Mouse (Mus musculus) brain, embryonic 14.5 days (tissue): Measurements from ENCODE around the gene Deaf1. TPM values are rescaled to one million over a fixed set of nuclear protein-coding genes. Genes with fewer than 3 reads are reported as not detected.
A peak's percentile ranks its signal among the peaks of the same experiment; 100 is the strongest.

Experiments
- DNase-seq: peaks from one replicate; pipeline ENCODE4 v3.0.0-alpha.2; 2011; ENCODE audit warnings: low read depth
- CTCF ChIP-seq: fragments of 200-500 bp; IDR thresholded peaks from 2 replicates; pipeline ENCODE4 v1.5.1; 2012; ENCODE audit warnings: inconsistent platforms, mild to moderate bottlenecking, moderate library complexity, borderline replicate concordance; ENCODE audit not compliant: insufficient read depth, insufficient read length; ENCODE audit errors: extremely low read depth
- POLR2A ChIP-seq: fragments of 200-500 bp; IDR thresholded peaks from 2 replicates; pipeline ENCODE4 v1.6.1; 2012; ENCODE audit warnings: mild to moderate bottlenecking, inconsistent platforms, borderline replicate concordance; ENCODE audit not compliant: poor library complexity, insufficient read depth, insufficient read length, severe bottlenecking; ENCODE audit errors: extremely low read depth
- polyA plus RNA-seq: library from polyadenylated mRNA; depleted of rRNA; stranded (reverse); fragments of >200 nt; gene quantifications from 2 replicates; pipeline ENCODE4 v1.2.3, GENCODE M21; 2012

The Deaf1 gene
- polyA plus RNA-seq, 1 experiment, result 82.1 TPM

DNA sequence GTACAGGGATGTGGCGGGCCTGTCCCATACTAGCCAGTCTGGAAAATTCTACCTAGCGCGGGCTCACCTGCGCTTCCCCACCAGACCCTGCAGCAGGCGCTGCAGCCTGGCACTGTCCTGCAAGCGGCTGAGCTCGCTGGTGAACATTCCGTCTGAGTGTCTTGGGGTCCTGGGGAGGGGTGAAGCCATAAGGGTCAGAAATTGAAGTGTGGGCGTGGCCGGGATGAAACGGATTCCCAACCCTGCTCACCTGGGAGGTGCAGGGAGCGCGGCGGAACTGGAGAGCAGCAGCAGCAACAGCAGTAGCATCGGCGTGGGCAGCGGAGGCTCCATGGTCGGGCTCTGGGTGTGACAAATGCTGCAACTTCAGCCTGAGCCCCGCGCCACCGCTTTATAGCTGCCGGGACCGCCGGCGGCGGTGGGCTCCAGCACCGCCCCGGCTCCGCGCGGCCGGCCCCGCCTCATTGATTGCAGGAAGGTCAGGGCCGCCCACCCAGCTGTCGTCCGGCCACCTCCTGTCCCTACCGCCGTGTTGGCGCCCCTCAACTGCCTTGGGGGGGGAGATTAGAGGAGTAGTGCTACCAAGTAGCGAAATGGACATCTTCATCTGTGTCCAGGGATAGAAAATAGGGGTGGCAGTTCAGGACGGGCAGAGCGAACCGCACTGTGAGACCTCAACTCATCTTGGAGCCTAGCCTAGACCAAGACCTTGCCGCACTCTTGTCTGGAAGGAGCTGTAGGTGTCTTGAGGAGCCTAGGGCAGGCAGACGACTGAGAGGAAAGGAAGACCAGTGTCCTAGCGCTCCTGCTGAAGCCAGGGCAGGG lies 48.5 kb downstream of the Deaf1 start, which contains the start of gene Sct:
Sct (minus strand) TSS at position 368 of the 825 bp plus-strand sequence.
- TF ChIP-seq POLR2A (no peak), CTCF (peak; percentile 60)

DNA sequence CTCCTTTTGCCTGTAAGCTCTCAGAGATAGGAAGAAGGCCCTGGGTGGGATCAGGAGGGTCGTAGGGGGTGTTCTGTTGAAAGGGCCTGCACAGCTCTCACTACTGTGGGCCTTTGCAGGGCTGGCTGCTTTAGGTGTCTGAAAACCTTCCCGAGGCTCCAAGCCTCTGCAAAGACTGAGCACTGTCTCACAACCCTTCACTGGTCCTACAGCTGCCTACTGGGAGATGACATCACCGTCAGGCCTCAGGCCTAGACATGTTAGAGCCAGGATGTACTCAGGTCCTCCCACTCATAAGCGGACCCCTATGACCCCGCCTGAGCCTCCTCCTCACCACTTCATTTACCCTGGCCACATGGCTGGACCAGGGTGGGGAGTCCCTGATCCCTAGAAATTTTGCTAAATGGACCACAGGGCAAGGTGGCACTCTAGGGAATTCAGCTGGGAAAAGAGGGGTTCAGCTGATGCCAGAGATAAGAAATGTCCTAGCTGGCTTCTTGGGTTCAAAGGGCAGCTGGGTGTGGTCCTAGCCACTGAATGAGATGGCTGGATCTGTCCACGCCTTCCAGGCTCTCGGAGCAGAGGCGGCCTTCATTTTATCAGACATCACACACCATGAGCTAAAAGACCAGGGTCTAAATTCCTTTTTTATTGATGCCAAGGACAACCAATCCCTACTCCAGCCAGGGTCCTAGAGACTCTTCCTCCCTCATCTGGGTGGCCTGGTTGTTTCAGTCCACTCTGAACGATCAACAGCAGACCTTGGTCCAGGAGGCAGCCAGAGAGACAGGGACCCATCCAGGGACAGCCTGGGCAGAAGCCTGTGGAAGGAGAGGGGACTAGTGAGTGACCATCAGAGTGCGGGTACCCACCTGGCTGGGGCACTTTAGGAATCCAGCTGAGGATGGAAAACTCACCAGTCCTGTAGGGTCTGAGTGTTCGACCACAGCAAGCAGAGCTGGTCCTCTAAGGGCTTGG lies 49.5 kb downstream of the Deaf1 start:
- TF ChIP-seq POLR2A (no peak), CTCF (no peak)
- no peak for DNase-seq

More for the DNA sequence above, 48.5 kb downstream of the Deaf1 start, which contains the start of gene Sct:
- DNase-seq, result peak; percentile 73

DNA sequence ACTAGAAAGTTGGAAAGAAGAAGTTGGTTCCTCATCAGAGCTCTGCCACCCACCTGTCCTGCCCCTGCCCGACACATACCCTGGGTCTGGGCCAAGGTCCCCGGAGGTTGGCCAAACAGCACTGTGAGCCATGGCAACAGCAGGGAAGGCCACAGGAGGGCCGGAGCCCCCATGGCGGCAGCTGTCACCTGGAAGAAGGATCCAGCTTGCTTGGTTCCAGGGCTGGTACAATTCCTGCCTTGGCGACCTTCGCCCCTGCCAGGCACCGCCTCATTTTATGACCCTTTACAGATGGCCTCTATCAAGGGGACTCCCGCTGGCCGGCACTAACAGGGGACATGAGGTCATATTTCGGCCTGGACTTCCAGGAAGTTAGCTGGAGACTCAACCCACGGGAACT lies 50.9 kb downstream of the Deaf1 start, which contains the start of gene Cdhr5:
Cdhr5 (minus strand) TSS at position 241 of the 400 bp plus-strand sequence.
- DNase-seq, result no peak
- TF ChIP-seq CTCF, result no peak
- TF ChIP-seq POLR2A, result no peak

DNA sequence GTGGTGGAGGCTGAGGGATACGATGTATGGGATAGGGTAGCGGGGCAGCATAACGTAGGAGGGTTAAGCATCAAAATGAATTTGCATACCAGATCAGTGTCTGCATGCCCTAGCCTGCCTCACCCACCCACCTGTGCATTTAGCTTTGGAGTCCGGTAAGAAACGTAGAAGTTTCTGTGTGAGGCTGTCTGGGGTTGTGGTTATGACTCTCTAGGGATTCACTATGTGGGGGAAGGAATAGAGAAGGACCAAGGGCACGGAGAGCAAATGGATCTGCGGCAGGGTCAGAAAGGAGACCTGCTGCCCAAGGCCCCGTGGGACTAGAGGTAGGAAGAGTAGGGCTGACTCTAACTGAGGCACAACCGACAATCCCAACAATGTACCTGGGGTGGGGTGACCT lies 52.1 kb downstream of the Deaf1 start:
- TF ChIP-seq CTCF, result no peak
- no peak for DNase-seq

DNA sequence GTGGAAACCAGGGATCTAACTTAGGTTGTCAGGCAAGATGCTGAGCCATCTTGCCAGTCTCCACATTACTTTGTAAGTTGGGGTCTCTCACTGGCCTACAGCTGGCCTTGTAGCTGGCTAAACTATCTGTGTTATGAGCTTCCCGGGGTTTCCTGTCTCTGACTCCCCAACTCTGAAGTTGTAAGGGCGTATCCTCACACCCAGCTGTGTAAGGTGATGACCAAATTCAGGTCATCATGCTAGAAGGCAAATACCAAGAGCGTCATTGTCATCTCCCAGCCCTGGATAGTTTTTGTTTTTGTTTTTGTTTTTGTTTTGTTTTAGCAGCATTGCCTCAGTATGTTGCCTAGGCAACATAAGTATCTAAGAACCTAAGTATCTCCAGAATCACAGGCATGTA lies 56.9 kb downstream of the Deaf1 start:
- no peak for DNase-seq
- TF ChIP-seq CTCF, result no peak
- TF ChIP-seq POLR2A, result no peak

DNA sequence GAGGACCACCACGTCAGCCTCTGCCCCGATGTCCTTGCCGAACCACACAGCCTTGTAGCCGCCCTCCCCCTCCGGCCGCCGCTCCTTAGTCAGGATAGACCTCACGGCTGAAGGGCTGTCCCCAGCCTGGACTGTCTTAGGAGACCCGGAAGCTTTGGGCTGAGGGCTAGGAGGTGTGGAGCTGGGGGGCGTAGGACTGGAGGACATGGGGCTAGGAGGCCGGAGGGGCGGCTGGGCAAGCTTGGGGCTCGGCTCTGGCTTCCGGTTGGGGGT lies 58.3 kb downstream of the Deaf1 start:
- TF ChIP-seq POLR2A (no peak), CTCF (no peak)
- no peak for DNase-seq

DNA sequence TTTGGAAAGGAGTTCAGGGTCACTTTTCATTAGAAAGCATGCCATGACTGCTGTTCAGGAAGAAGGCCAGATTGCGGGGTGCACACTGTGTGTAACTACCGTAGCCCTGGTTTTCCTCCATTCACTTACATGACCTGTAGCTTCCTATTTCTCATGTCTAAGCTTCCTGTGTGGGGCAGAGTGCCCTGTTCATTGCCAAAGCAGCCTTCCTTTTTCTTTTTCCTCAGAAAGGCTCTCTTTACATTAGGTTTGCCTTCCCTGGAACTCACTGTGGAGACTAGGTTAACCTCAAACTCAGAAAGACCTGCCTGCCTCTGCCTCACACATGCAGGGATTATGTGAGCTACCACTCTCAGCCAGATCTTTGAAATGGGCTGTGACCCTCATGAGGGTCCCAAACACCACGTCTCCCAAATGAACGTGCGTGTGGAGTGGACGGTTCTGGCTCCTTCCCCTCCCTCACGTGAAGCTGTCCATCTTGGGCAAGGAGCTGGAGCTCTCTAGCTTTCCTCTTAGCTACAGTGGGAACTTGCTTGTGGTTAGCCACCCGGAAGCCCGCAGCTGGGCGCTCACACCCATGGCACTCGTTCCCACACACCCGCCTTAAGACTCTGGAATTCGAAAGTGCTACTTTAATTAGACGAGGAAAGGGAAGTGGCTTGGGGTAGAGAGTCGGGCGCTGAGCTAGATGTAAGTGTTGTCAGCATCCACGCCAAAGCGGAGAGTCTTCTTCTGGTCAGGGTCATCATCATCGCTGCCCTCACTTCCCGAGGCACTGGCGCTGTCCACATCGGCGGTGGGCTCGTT lies 58.8 kb downstream of the Deaf1 start:
- TF ChIP-seq POLR2A (no peak), CTCF (no peak)
- no peak for DNase-seq

DNA sequence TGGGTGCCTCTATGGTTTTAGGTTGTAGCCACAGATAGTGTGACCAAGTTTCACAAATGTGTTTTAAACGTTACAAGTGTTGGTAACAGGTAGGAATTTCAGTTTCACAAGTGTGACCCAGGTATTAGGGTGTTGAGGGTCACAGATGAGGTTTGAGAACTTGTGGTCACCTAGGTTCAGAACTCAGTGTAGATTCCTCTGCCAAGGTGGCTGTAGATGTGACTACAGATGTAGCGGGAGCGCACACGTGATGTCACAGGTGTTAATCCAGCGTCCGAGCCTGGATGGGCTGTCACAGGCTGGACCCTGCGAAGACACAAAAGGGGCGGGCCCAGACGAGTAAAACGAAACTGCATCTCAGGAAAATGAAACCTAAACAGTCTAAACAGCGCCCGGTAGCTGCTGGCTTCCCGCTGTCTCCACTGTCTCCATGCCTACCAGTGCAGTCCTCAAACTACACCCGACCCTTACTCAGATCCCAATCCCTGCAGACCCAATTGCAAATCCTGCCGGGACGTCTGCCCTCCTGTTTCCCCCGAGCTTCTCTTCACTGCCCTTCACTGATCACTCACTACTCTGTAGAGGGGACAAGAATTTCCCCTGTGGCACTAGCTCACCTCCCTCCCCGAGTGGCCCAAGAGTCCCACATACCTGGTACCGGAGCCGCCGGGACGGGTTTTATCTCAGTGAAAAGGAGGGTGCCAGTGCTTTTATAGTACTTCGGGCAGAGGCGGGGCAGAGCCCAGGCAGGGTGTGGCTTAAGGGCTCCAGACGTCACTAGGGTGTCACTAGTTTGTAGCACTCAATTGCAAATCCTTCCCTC lies 61.5 kb downstream of the Deaf1 start, which contains the start of gene Irf7:
Irf7 (minus strand) TSS at position 743 of the 823 bp plus-strand sequence.
- peak; percentile 22 for DNase-seq

DNA sequence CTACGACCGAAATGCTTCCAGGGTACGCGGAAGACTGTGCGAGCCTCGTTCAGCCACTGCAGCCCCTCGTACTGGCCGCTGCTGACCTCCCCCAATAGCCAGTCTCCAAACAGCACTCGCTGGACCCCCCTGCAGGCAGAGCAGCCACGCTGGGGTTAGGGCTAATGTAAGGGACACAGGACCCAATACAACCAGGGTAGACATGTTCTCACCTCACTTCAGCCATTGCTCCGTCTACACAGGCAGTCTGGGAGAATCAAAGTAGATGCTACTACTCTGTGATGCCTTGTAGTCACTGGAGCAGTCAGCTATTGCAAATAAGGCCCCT lies 62.1 kb downstream of the Deaf1 start:
- no peak for TF ChIP-seq POLR2A
- no peak for TF ChIP-seq CTCF
- no peak for DNase-seq

More for the DNA sequence above, 61.5 kb downstream of the Deaf1 start, which contains the start of gene Irf7:
- TF ChIP-seq POLR2A (no peak), CTCF (no peak)

DNA sequence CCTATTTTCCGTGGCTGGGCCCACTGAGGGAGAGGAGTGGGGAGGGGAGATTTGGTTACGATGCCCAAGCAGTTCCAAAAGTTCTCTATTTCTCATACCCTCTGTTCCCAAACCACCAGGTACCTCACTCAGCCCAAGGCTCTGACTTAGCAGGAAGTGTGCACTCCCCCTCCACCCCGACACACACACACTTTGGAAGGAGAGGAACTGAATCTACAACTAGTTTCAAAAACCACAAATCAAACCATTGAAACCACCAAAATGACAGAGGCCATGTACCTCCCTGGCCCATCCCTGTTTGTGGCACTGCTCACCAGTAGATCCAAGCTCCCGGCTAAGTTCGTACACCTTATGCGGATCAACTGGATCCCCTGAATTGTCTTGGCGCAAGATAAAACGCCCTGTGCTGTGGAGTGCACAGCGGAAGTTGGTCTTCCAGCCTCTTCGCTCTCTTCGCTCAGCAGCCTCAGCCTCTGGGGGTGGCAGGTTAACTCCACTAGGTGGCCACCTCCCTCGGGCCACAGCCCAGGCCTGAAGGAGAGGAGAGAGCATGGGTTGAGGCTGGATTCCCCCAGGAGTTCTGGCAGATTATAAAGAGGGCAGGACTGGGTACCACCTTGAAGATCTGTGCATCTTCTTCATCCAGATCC lies 62.6 kb downstream of the Deaf1 start:
- no peak for TF ChIP-seq POLR2A
- TF ChIP-seq CTCF, result peak; percentile 49; the same call in 1 of the 2 replicates
- DNase-seq, result peak; percentile 27
